Mouse (Mus musculus) lung, embryonic 15.5 days (tissue): ENCODE results near the gene Tjap1. TPM values are rescaled to one million over a fixed set of nuclear protein-coding genes. Genes with fewer than 3 reads are reported as not detected.
A peak's percentile ranks its signal among the peaks of the same experiment; 100 is the strongest.

Experiments used
- ATAC-seq: fragments of 200-750 bp; cut with Nextera tagmentation; 2 replicates; pipeline ENCODE4 v1.8.0; 2017; ENCODE audit warnings: moderate number of reproducible peaks, borderline replicate concordance; ENCODE audit not compliant: low FRiP score, low TSS enrichment; ENCODE audit errors: extremely low read depth
- H3K27ac ChIP-seq: fragments of 300-500 bp; sonication (generic); 2 replicates; pipeline ENCODE4 v1.5.1; 2015; ENCODE audit warnings: moderate library complexity, mild to moderate bottlenecking, inconsistent platforms
- H3K27me3 ChIP-seq: fragments of 300-500 bp; sonication (generic); 2 replicates; pipeline ENCODE4 v1.6.1; 2015; ENCODE audit warnings: inconsistent platforms
- H3K36me3 ChIP-seq: fragments of 300-500 bp; sonication (generic); 2 replicates; pipeline ENCODE4 v1.6.1; 2015; ENCODE audit warnings: inconsistent platforms
- H3K4me1 ChIP-seq: fragments of 300-500 bp; sonication (generic); 2 replicates; pipeline ENCODE4 v1.6.1; 2015; ENCODE audit warnings: inconsistent platforms
- H3K4me2 ChIP-seq: fragments of 300-500 bp; sonication (generic); 2 replicates; pipeline ENCODE4 v1.6.1; 2015; ENCODE audit warnings: inconsistent platforms, mild to moderate bottlenecking, moderate library complexity
- H3K4me3 ChIP-seq: fragments of 300-500 bp; sonication (generic); 2 replicates; pipeline ENCODE4 v1.5.1; 2015; ENCODE audit warnings: mild to moderate bottlenecking, inconsistent platforms
- H3K9ac ChIP-seq: fragments of 300-500 bp; sonication (generic); 2 replicates; pipeline ENCODE4 v1.6.1; 2015; ENCODE audit warnings: inconsistent platforms
- H3K9me3 ChIP-seq: fragments of 300-500 bp; sonication (generic); 2 replicates; pipeline ENCODE4 v1.6.1; 2016; ENCODE audit warnings: inconsistent platforms
- WGBS: fragments of 180-500 bp; shearing (Covaris S2); methylation state at CpG from one replicate; pipeline ENCODE4 v1.1.7; 2015; 5-methylcytosine and 5-hydroxymethylcytosine counted together
- polyA plus RNA-seq: library from polyadenylated mRNA; unstranded; fragments of >200 nt; fragmentation: Nextera tagmentation; extraction: Ambion mirVana; gene quantifications from 2 replicates; pipeline ENCODE4 v1.2.1, GENCODE M21; 2015

Gene Tjap1
- polyA plus RNA-seq, 1 experiment from 2014 or later: 37.5 TPM

DNA sequence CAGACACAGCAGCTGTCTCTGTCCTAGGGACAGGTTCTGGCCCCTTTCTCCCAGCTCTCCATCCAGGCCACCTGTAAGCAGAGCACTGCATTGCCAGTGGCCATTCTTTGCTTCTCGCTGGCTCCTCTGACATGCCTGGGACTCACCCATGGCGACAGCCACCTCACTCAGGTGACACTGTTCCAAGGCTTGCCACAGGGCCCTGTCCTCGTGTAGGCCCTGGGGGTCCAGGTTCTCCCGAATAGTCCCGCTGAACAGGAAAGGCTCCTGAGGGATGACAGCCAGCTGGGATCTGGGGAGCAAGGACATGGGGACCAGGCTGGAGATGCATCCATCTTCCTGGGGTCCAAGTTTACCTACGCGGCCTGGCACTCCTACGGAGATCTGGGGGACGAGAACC, 21.4 kb upstream of the Tjap1 start:
- Histone ChIP-seq H3K4me2 (no peak overlapping the region), H3K27ac (no peak overlapping the region), H3K4me1 (no peaks in the 10 kb centered on the region), H3K36me3 (no peaks in the 10 kb centered on the region), H3K27me3 (peaks cover 6% of the 10 kb centered on the region; the same call in 1 of the 2 replicates), H3K9ac (no peak overlapping the region), H3K4me3 (no peak overlapping the region), H3K9me3 (no peaks in the 10 kb centered on the region)
- no peak for ATAC-seq
- 85% methylated on average over 9 of the region's 9 CpGs for WGBS

- WGBS: 66% methylated on average over 12 of the region's 12 CpGs
- Histone ChIP-seq H3K4me2 (no peak overlapping the region), H3K36me3 (no peaks in the 10 kb centered on the region), H3K27ac (no peak overlapping the region), H3K4me3 (no peak overlapping the region), H3K27me3 (peaks cover 22% of the 10 kb centered on the region), H3K4me1 (peaks cover 14% of the 10 kb centered on the region), H3K9ac (no peak overlapping the region), H3K9me3 (no peaks in the 10 kb centered on the region)
- ATAC-seq: no peak
Measured at GRCm38 (mm10) chr17:46301892-46302291, 19.1 kb upstream of the Tjap1 start.

DNA sequence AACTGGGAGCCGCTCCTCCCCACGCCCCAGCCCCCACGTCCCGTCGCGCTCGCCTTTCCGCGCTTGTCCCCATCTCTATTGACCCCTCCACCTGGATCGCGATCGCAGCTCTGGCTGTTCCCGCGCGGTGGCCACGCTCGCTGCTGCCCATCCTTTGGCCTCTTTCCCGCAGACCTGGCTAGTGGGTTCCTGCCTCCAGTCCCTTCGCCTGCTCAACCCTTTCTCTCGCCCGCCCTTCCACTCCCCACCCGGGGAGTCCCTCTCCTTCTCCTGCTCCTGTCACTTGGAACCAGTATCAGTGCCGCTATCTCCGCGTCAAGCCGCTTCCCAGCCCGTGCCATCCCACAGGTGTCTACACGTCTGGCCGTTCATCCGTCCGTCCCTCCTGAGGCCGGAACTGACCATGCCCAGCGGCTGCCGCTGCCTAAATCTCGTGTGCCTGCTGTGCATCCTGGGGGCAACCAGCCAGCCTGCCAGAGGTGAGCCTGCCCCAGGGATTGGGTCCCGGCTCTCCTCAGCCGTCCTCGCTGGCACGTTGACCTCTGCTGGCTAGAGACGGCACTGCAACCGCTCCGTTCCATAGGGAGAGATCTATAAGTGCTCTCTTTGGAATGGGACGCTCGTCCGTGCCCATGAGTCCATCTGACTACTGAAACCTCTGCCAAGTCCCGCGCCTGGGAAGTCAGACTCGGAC, 15.5 kb upstream of the Tjap1 start:
- H3K4me2 ChIP-seq: peak overlapping the region; percentile 99
- peaks cover 50% of the 10 kb centered on the region for H3K27me3 ChIP-seq
- peak overlapping the region; percentile 49 for H3K4me3 ChIP-seq
- peak; percentile 81 for ATAC-seq
- WGBS: under 1% methylated on average over 48 of the region's 48 CpGs
- H3K9ac ChIP-seq: peak overlapping the region; percentile 48
- H3K9me3 ChIP-seq: no peaks in the 10 kb centered on the region
- peaks cover 14% of the 10 kb centered on the region for H3K4me1 ChIP-seq
- no peak overlapping the region for H3K27ac ChIP-seq
- H3K36me3 ChIP-seq: no peaks in the 10 kb centered on the region

GRCm38 (mm10) chr17:46297364-46298219, 14.8 kb upstream of the Tjap1 start, which contains the start of gene Dlk2:
TSS of gene Dlk2 (plus strand) at chr17:46297421.
- H3K27ac ChIP-seq: no peak within 1 kb of the TSS
- ATAC-seq: peak; percentile 24

GRCm38 (mm10) chr17:46297028-46297363, 14.2 kb upstream of the Tjap1 start:
- Histone ChIP-seq H3K27me3 (peaks cover 61% of the 10 kb centered on the region), H3K4me1 (peaks cover 14% of the 10 kb centered on the region), H3K4me2 (peak overlapping the region; percentile 99), H3K9ac (peak overlapping the region; percentile 48), H3K9me3 (no peaks in the 10 kb centered on the region), H3K4me3 (peak overlapping the region; percentile 49), H3K36me3 (no peaks in the 10 kb centered on the region), H3K27ac (no peak overlapping the region)
- 10% methylated on average over 6 of the region's 6 CpGs for WGBS
- no peak for ATAC-seq

More at GRCm38 (mm10) chr17:46297364-46298219, 14.8 kb upstream of the Tjap1 start, which contains the start of gene Dlk2:
- Histone ChIP-seq H3K36me3 (no peaks in the 10 kb centered on the region), H3K4me2 (peak within 1 kb of the TSS; percentile 99), H3K9me3 (no peaks in the 10 kb centered on the region), H3K4me1 (peaks cover 14% of the 10 kb centered on the region), H3K4me3 (peak within 1 kb of the TSS; percentile 49), H3K27me3 (peaks cover 56% of the 10 kb centered on the region), H3K9ac (peak within 1 kb of the TSS; percentile 48)
- WGBS: under 1% methylated on average over 76 of the region's 86 CpGs

GRCm38 (mm10) chr17:46296601-46297000, 13.8 kb upstream of the Tjap1 start:
- Histone ChIP-seq H3K4me3 (no peak overlapping the region), H3K4me2 (no peak overlapping the region), H3K4me1 (peaks cover 14% of the 10 kb centered on the region), H3K36me3 (no peaks in the 10 kb centered on the region), H3K27ac (no peak overlapping the region), H3K27me3 (peaks cover 61% of the 10 kb centered on the region), H3K9ac (no peak overlapping the region), H3K9me3 (no peaks in the 10 kb centered on the region)
- no peak for ATAC-seq
- 36% methylated on average over 6 of the region's 6 CpGs for WGBS

- H3K4me1 ChIP-seq: peaks cover 18% of the 10 kb centered on the region
- no peak overlapping the region for H3K4me3 ChIP-seq
- 64% methylated on average over 11 of the region's 11 CpGs for WGBS
- ATAC-seq: peak; percentile 55
- no peak overlapping the region for H3K27ac ChIP-seq
- no peaks in the 10 kb centered on the region for H3K36me3 ChIP-seq
- H3K9me3 ChIP-seq: no peaks in the 10 kb centered on the region
- no peak overlapping the region for H3K4me2 ChIP-seq
- H3K9ac ChIP-seq: no peak overlapping the region
- peaks cover 11% of the 10 kb centered on the region; the same call in 1 of the 2 replicates for H3K27me3 ChIP-seq
Measured at GRCm38 (mm10) chr17:46287678-46288095, 4.9 kb upstream of the Tjap1 start.

GRCm38 (mm10) chr17:46285407-46285806, 2.6 kb upstream of the Tjap1 start:
- no peaks in the 10 kb centered on the region for H3K36me3 ChIP-seq
- peaks cover 36% of the 10 kb centered on the region for H3K4me1 ChIP-seq
- no peak overlapping the region for H3K9ac ChIP-seq
- peaks cover 6% of the 10 kb centered on the region; the same call in 1 of the 2 replicates for H3K27me3 ChIP-seq
- no peaks in the 10 kb centered on the region for H3K9me3 ChIP-seq
- no peak overlapping the region for H3K27ac ChIP-seq
- no peak overlapping the region for H3K4me3 ChIP-seq
- WGBS: 35% methylated on average over 6 of the region's 6 CpGs
- H3K4me2 ChIP-seq: no peak overlapping the region
- ATAC-seq: no peak

- no peak overlapping the region for H3K9ac ChIP-seq
- peaks cover 3% of the 10 kb centered on the region; the same call in 1 of the 2 replicates for H3K27me3 ChIP-seq
- H3K36me3 ChIP-seq: peaks cover 6% of the 10 kb centered on the region; the same call in 1 of the 2 replicates
- H3K9me3 ChIP-seq: no peaks in the 10 kb centered on the region
- 46% methylated on average over 7 of the region's 7 CpGs for WGBS
- H3K4me3 ChIP-seq: no peak overlapping the region
- H3K27ac ChIP-seq: no peak overlapping the region
- H3K4me2 ChIP-seq: no peak overlapping the region
- no peak for ATAC-seq
- peaks cover 36% of the 10 kb centered on the region for H3K4me1 ChIP-seq
Measured at GRCm38 (mm10) chr17:46284653-46285052, 1.8 kb upstream of the Tjap1 start.

GRCm38 (mm10) chr17:46283911-46284310, 1.1 kb upstream of the Tjap1 start:
- peaks cover 13% of the 10 kb centered on the region; the same call in 1 of the 2 replicates for H3K36me3 ChIP-seq

DNA sequence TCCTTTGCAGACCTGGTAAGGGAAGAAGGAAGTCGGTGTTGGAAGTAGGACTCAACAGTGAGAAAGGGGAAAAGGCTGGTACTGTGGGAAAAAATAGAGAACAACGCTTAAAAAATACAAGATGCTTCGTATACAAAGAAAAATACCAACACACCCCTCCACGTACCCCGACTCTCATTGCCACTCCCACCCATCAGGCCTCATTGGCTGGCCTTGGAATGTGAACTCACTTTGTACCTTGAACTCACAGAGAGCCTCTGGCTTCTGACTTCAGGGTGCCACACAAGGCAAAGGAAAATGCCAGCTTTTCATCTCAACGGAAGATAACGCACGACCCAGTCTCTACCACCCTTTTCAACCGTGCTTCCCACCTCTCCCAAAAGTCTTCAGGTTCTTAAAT, 314 bp upstream of the Tjap1 start:
- peak overlapping the region; percentile 95; the same call in 1 of the 2 replicates for H3K27ac ChIP-seq
- 20% methylated on average over 9 of the region's 9 CpGs for WGBS

More at GRCm38 (mm10) chr17:46283911-46284310, 1.1 kb upstream of the Tjap1 start:
- no peak overlapping the region for H3K4me3 ChIP-seq
- no peak overlapping the region for H3K27ac ChIP-seq
- no peak overlapping the region for H3K9ac ChIP-seq
- WGBS: 82% methylated on average over 8 of the region's 8 CpGs
- ATAC-seq: no peak
- no peaks in the 10 kb centered on the region for H3K27me3 ChIP-seq
- peaks cover 36% of the 10 kb centered on the region for H3K4me1 ChIP-seq
- H3K4me2 ChIP-seq: no peak overlapping the region
- H3K9me3 ChIP-seq: no peaks in the 10 kb centered on the region

More for the DNA sequence above, 314 bp upstream of the Tjap1 start:
- Histone ChIP-seq H3K9me3 (no peaks in the 10 kb centered on the region), H3K27me3 (no peaks in the 10 kb centered on the region), H3K36me3 (peaks cover 21% of the 10 kb centered on the region; the same call in 1 of the 2 replicates), H3K4me2 (peak overlapping the region; percentile 90), H3K4me1 (peaks cover 33% of the 10 kb centered on the region), H3K4me3 (peak overlapping the region; percentile 82), H3K9ac (no peak overlapping the region)
- no peak for ATAC-seq
